Mouse (Mus musculus) CH12.LX (cell line): ENCODE measurements around the gene Ankrd35. TPM values are rescaled to one million over a fixed set of nuclear protein-coding genes. Genes with fewer than 3 reads are reported as not detected.

Experiments
- DNase-seq: peaks from one replicate; pipeline ENCODE4 v3.0.0-alpha.2; 2013; ENCODE audit errors: extremely low read depth
- H3K27ac ChIP-seq: 2 replicates; pipeline ENCODE4 v1.5.1; 2012; ENCODE audit warnings: low read depth, mild to moderate bottlenecking, control low read depth, moderate library complexity; ENCODE audit not compliant: insufficient read depth
- H3K27me3 ChIP-seq: replicated peaks from 2 replicates; pipeline ENCODE3; 2012; ENCODE audit warnings: inconsistent platforms
- H3K36me3 ChIP-seq, 2 experiments: replicated peaks in 1 of 2; 2 replicates each; pipeline versions ENCODE3 to v1.6.1; 2012; ENCODE audit warnings: inconsistent platforms in 1 of 2, low read length in 1 of 2, mild to moderate bottlenecking in 1 of 2, mixed read lengths in 1 of 2, moderate library complexity in 1 of 2; ENCODE audit not compliant: control insufficient read depth in 1 of 2, insufficient read depth in 1 of 2
- H3K4me1 ChIP-seq, 2 experiments: 2 replicates each; pipeline ENCODE4 v1.6.1; 2012; ENCODE audit warnings: inconsistent platforms in 1 of 2, moderate library complexity in 1 of 2; ENCODE audit not compliant: insufficient read depth in 2 of 2, control insufficient read depth in 1 of 2
- H3K4me2 ChIP-seq: 2 replicates; pipeline ENCODE4 v1.6.1; 2012; ENCODE audit warnings: low read depth, mild to moderate bottlenecking, control low read depth; ENCODE audit not compliant: poor library complexity, insufficient read depth, severe bottlenecking
- H3K4me3 ChIP-seq, 3 experiments: fragments of 150-350 bp in 1 of 3; sonication (generic) in 1 of 3; replicated peaks in 1 of 3; 2 replicates each; pipeline versions ENCODE3 to v1.5.1; 2011 to 2012; ENCODE audit warnings: low read depth in 2 of 3, low read length in 2 of 3, mild to moderate bottlenecking in 2 of 3, moderate library complexity in 2 of 3, control low read depth in 1 of 3, improper control_type of control experiment in 1 of 3, inconsistent platforms in 1 of 3, mixed read lengths in 1 of 3; ENCODE audit not compliant: poor library complexity in 1 of 3
- H3K79me2 ChIP-seq: replicated peaks from 2 replicates; pipeline ENCODE4 v1.6.1; 2012; ENCODE audit warnings: mild to moderate bottlenecking, moderate library complexity; ENCODE audit not compliant: control insufficient read depth, poor library complexity, insufficient read depth, severe bottlenecking; ENCODE audit errors: extremely low read depth
- H3K9ac ChIP-seq: 2 replicates; pipeline ENCODE4 v1.6.1; 2012; ENCODE audit warnings: low read depth, mild to moderate bottlenecking, control low read depth, moderate library complexity; ENCODE audit not compliant: insufficient read depth
- H3K9me3 ChIP-seq: replicated peaks from 2 replicates; pipeline ENCODE3; 2012; ENCODE audit warnings: low read length, inconsistent platforms, mixed read lengths
- BHLHE40 ChIP-seq: IDR thresholded peaks from 2 replicates; pipeline ENCODE4 v1.6.1; 2011; ENCODE audit warnings: mild to moderate bottlenecking, low read depth, low read length, improper control_type of control experiment
- CHD2 ChIP-seq: IDR thresholded peaks from 2 replicates; pipeline ENCODE4 v1.6.1; 2011; ENCODE audit warnings: low read length, improper control_type of control experiment
- CTCF ChIP-seq, 2 experiments: IDR thresholded peaks in 1 of 2; conservative IDR thresholded peaks in 1 of 2; 2 replicates each; pipeline ENCODE4 v1.5.1; 2011 to 2012; ENCODE audit warnings: low read depth in 2 of 2, low read length in 2 of 2, improper control_type of control experiment in 1 of 2, inconsistent platforms in 1 of 2, mild to moderate bottlenecking in 1 of 2, moderate library complexity in 1 of 2
- EP300 ChIP-seq: IDR thresholded peaks from 2 replicates; pipeline ENCODE4 v1.6.1; 2011; ENCODE audit warnings: low read length, improper control_type of control experiment
- ETS1 ChIP-seq: conservative IDR thresholded peaks from 2 replicates; pipeline ENCODE4 v1.6.1; 2012; ENCODE audit warnings: low read depth, mild to moderate bottlenecking, inconsistent platforms, low read length, improper control_type of control experiment, moderate library complexity
- JUN ChIP-seq: IDR thresholded peaks from 2 replicates; pipeline ENCODE4 v1.6.1; 2011; ENCODE audit warnings: low read depth, mild to moderate bottlenecking, low read length, improper control_type of control experiment, moderate library complexity; ENCODE audit not compliant: insufficient read depth
- MAX ChIP-seq: IDR thresholded peaks from 2 replicates; pipeline ENCODE4 v1.6.1; 2011; ENCODE audit warnings: low read length, improper control_type of control experiment
- MAZ ChIP-seq: IDR thresholded peaks from 2 replicates; pipeline ENCODE4 v1.6.1; 2012; ENCODE audit warnings: low read depth, mild to moderate bottlenecking, inconsistent platforms, low read length, improper control_type of control experiment, moderate library complexity
- MEF2A ChIP-seq: IDR thresholded peaks from 2 replicates; pipeline ENCODE4 v1.6.1; 2014; ENCODE audit warnings: low read depth, mild to moderate bottlenecking, inconsistent platforms, low read length, improper control_type of control experiment, borderline replicate concordance
- NELFE ChIP-seq: IDR thresholded peaks from 2 replicates; pipeline ENCODE4 v1.6.1; 2011; ENCODE audit warnings: low read depth, low read length, improper control_type of control experiment
- SIN3A ChIP-seq: IDR thresholded peaks from 2 replicates; pipeline ENCODE4 v1.6.1; 2012; ENCODE audit warnings: low read length, improper control_type of control experiment, inconsistent platforms
- TBP ChIP-seq: conservative IDR thresholded peaks from 2 replicates; pipeline ENCODE4 v1.6.1; 2011; ENCODE audit warnings: low read depth, low read length, improper control_type of control experiment
- TCF12 ChIP-seq: IDR thresholded peaks from 2 replicates; pipeline ENCODE4 v1.6.1; 2014; ENCODE audit warnings: low read depth, mild to moderate bottlenecking, inconsistent platforms, low read length, improper control_type of control experiment
- UBTF ChIP-seq: IDR thresholded peaks from 2 replicates; pipeline ENCODE4 v1.6.1; 2012; ENCODE audit warnings: low read depth, mild to moderate bottlenecking, inconsistent platforms, low read length, improper control_type of control experiment, moderate library complexity
- USF1 ChIP-seq: IDR thresholded peaks from 2 replicates; pipeline ENCODE4 v1.6.1; 2014; ENCODE audit warnings: low read depth, mild to moderate bottlenecking, inconsistent platforms, low read length, improper control_type of control experiment
- ZC3H11A ChIP-seq: IDR thresholded peaks from 2 replicates; pipeline ENCODE4 v1.6.1; 2012; ENCODE audit warnings: low read depth, mild to moderate bottlenecking, inconsistent platforms, low read length, improper control_type of control experiment
- dilution Hi-C: fragments of 300-500 bp; cut with MboI; formaldehyde crosslinking; loops from 2 replicates; pipeline ENCODE4 v1.14.3; 2020; ENCODE audit warnings: low sequenced_read_pairs; ENCODE audit not compliant: extremely low pct_unique_long_range_greater_than_20kb, extremely low pct_ligation_motif_present
- in situ Hi-C: fragments of 300-500 bp; cut with MboI; formaldehyde crosslinking; loops from 3 replicates; pipeline ENCODE4 v1.14.3; 2019; ENCODE audit warnings: low sequenced_read_pairs, low pct_ligation_motif_present, low pct_unique_long_range_greater_than_20kb, mixed read lengths
- polyA plus RNA-seq: library from polyadenylated mRNA; unstranded; fragments of >175 nt; gene quantifications from 2 replicates; pipeline ENCODE4 v1.2.1, GENCODE M21; 2012; ENCODE audit warnings: low read depth; ENCODE audit not compliant: insufficient read length
- total RNA-seq, 2 experiments: library from RNA; depleted of rRNA; stranded (reverse); fragments of 300-350 nt in 1 of 2; fragments of >200 nt in 1 of 2; gene quantifications; 2 replicates each; pipeline ENCODE4 v1.2.3; 2012 to 2014

Ankrd35 gene
- total and polyA plus RNA-seq, 3 experiments = 0.78 to 11.2 (median 1.9) TPM

DNA sequence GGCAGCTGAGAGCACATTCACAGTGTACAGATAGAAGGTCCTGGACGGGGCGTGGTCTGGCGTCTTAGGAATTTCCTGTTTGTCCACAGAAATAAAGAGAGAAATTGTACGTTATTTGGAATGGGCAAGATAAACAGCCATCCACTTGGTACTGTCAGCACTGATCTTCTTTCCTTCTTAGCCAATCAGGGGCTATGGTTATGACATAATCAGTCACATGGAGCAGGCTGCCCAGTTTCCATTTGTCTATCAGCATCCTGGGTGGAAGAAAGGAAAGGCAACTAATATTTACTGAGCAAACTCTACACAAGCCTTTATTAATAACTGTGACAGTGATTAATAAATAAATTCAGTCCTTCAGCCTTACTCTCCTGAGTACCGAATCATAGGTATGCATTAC, 44.4 kb downstream of the Ankrd35 start:
- H3K36me3 ChIP-seq = peaks cover 76 to 91% of the 10 kb centered on the region in 2 experiments

DNA sequence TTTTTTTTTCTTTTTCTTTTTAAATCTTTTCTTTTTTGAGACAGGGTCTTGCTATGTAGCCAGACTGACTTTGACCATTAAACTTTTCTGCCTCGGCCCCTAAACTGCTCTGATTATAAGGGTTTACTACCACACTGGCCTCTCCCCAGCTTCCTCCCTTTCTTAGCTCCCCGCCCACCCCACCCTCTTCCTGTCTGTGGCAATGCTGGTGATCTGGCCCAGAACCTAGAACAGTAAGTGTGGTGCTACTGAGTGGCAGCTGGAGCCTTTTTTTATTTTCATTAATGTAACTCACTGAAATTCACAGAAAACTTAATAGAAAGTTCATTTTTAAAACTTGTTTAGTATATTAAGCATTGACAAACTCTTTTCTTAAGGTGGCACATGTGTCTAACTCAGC, 45.9 kb downstream of the Ankrd35 start:
- Histone ChIP-seq H3K4me2 (no peak overlapping the region), H3K79me2 (no peaks in the 10 kb centered on the region), H3K36me3 (peaks cover 75 to 91% of the 10 kb centered on the region in 2 experiments), H3K27me3 (no peaks in the 10 kb centered on the region), H3K4me1 (no peaks in the 10 kb centered on the region), H3K4me3 (no peak overlapping the region), H3K27ac (no peak overlapping the region), H3K9ac (no peak overlapping the region), H3K9me3 (no peaks in the 10 kb centered on the region)
- in situ Hi-C loops (no loop called here), dilution Hi-C loops (no loop called here)
- no peak for TF ChIP-seq EP300
- TF ChIP-seq ETS1 = no peak
- no peak for TF ChIP-seq CHD2
- TF ChIP-seq TCF12 = no peak
- no peak for TF ChIP-seq JUN
- TF ChIP-seq TBP = no peak
- TF ChIP-seq SIN3A = no peak
- no peak for TF ChIP-seq MAZ
- TF ChIP-seq UBTF = no peak
- DNase-seq = no peak

More for the DNA sequence above, 44.4 kb downstream of the Ankrd35 start:
- no peaks in the 10 kb centered on the region for H3K9me3 ChIP-seq
- TF ChIP-seq MEF2A (no peak), ETS1 (no peak), NELFE (no peak), TCF12 (no peak)
- dilution Hi-C loops (no loop called here), in situ Hi-C loops (no loop called here)
- no peak for DNase-seq
- H3K9ac ChIP-seq = no peak overlapping the region
- no peaks in the 10 kb centered on the region for H3K79me2 ChIP-seq
- H3K4me1 ChIP-seq = no peaks in the 10 kb centered on the region
- no peaks in the 10 kb centered on the region for H3K27me3 ChIP-seq
- no peak overlapping the region for H3K27ac ChIP-seq
- no peak overlapping the region for H3K4me3 ChIP-seq
- H3K4me2 ChIP-seq = no peak overlapping the region

DNA sequence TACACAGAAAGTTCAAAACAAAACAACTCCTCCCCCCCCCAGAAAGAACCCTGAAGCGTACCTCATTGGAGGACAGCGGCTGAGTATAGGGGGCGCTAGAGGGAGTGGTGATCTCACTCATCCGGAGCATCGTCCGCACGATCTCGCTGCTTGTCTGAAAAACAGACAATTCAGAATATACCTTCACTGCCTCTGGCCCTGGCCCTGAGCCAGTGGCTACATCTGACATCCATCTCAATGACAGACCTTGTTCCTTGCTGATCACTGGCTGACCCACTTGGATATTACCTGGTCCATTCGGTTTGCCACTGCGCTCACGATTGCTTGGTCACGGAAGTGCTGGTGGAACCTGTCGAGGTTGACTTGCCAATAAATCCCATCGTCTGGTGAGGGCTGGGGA, 49.2 kb downstream of the Ankrd35 start:
- Histone ChIP-seq H3K9ac (no peak overlapping the region), H3K9me3 (no peaks in the 10 kb centered on the region), H3K79me2 (no peaks in the 10 kb centered on the region), H3K4me3 (no peak overlapping the region), H3K4me1 (no peaks in the 10 kb centered on the region), H3K4me2 (no peak overlapping the region), H3K27ac (no peak overlapping the region), H3K27me3 (no peaks in the 10 kb centered on the region), H3K36me3 (peaks cover 72 to 91% of the 10 kb centered on the region in 2 experiments)
- in situ Hi-C loops (no loop called here), dilution Hi-C loops (no loop called here)
- peak; percentile 44 for DNase-seq
- TF ChIP-seq CHD2 = no peak
- TF ChIP-seq MAX = no peak
- no peak for TF ChIP-seq MAZ
- no peak for TF ChIP-seq USF1
- no peak for TF ChIP-seq MEF2A
- no peak for TF ChIP-seq ZC3H11A
- no peak for TF ChIP-seq BHLHE40
- peak in 1 of 2 experiments; percentile 40; a peak in 2 of 4 replicates for TF ChIP-seq CTCF (conservative IDR thresholded peaks at IDR 0.05 in 1 of 2, IDR thresholded peaks at IDR 0.05 in 1 of 2; ENCODE audit: low read depth in 2 of 2, low read length in 2 of 2)
